Mouse (Mus musculus): ENCODE measurements at regions not wholly inside any gene's neighbourhood (a gene's known extent, or its start where the extent isn't known, plus 50 kb on each side); places are given as distances from the start of the nearest gene placed in this dataset.

- H3K9me3 ChIP-seq (ENCODE audit: control insufficient read depth, low read length) = no peaks in the 10 kb centered on the region
- 0 out of 2 replicates have a peak, but pooled peaks cover 5% of the 10 kb centered on the region for H3K4me1 ChIP-seq (ENCODE audit: control insufficient read depth, insufficient read depth, low read length)
- no peak overlapping the region for H3K4me3 ChIP-seq (ENCODE audit: low read depth, low read length)
- DNase-seq (ENCODE audit: low spot score) = peak; percentile 10
- no peak overlapping the region for H3K4me2 ChIP-seq (ENCODE audit: low read depth, low read length)
- WGBS = 60% methylated on average over 21 of the region's 21 CpGs
- no peak overlapping the region for H3K27ac ChIP-seq (replicated peaks; ENCODE audit: low read depth, low read length)
- H3K9ac ChIP-seq (ENCODE audit: low read depth, low read length) = no peak overlapping the region
- ATAC-seq (ENCODE audit: low read depth) = peak; percentile 18; the same call in 1 of the 2 replicates
- H3K27me3 ChIP-seq (replicated peaks; ENCODE audit: control insufficient read depth, insufficient read depth, low read length) = no peaks in the 10 kb centered on the region
- H3K36me3 ChIP-seq (ENCODE audit: control insufficient read depth, insufficient read depth, low read length) = no peaks in the 10 kb centered on the region
Measured at GRCm38 (mm10) chr5:112133688-112134573, 118.4 kb downstream of the Cryba4 start.

DNA sequence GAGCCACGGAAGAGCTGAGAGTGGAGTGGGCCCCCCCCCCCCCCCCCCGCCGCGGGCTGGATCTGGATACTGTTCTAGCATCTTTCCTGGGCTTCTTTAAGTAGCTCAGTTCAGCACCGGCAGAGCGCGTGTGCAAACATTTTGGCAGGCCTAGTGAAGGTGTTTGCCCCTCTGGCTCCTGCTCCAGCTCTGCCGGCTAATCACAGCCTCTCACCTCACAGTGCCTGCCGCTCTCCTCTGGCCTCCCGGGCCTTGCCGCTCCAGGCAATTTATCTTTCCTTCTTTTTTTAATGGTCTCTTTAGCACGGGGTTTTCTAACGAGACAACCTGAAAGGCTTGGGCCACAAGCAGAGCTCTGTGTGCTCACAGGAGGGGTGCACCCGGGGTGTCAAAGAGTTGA lies 115.7 kb downstream of the Cryba4 start:
- ATAC-seq (ENCODE audit: low read depth) (no peak), DNase-seq (ENCODE audit: low spot score) (no peak)
- WGBS = 23% methylated on average over 7 of the region's 14 CpGs
- H3K4me2 ChIP-seq (ENCODE audit: low read depth, low read length) = no peak overlapping the region
- H3K27ac ChIP-seq (replicated peaks; ENCODE audit: low read depth, low read length) = no peak overlapping the region
- H3K4me1 ChIP-seq (ENCODE audit: control insufficient read depth, insufficient read depth, low read length) = peaks cover 5% of the 10 kb centered on the region; the same call in 1 of the 2 replicates
- H3K36me3 ChIP-seq (ENCODE audit: control insufficient read depth, insufficient read depth, low read length) = no peaks in the 10 kb centered on the region
- no peaks in the 10 kb centered on the region for H3K27me3 ChIP-seq (replicated peaks; ENCODE audit: control insufficient read depth, insufficient read depth, low read length)
- H3K4me3 ChIP-seq (ENCODE audit: low read depth, low read length) = no peak overlapping the region
- no peaks in the 10 kb centered on the region for H3K9me3 ChIP-seq (ENCODE audit: control insufficient read depth, low read length)
- no peak overlapping the region for H3K9ac ChIP-seq (ENCODE audit: low read depth, low read length)

- Histone ChIP-seq H3K4me2 (ENCODE audit: low read depth, low read length) (no peak overlapping the region), H3K4me3 (ENCODE audit: low read depth, low read length) (no peak overlapping the region), H3K9ac (ENCODE audit: low read depth, low read length) (no peak overlapping the region), H3K4me1 (ENCODE audit: control insufficient read depth, insufficient read depth, low read length) (peaks cover 5% of the 10 kb centered on the region; the same call in 1 of the 2 replicates), H3K27me3 (replicated peaks; ENCODE audit: control insufficient read depth, insufficient read depth, low read length) (no peaks in the 10 kb centered on the region), H3K27ac (replicated peaks; ENCODE audit: low read depth, low read length) (no peak overlapping the region), H3K9me3 (ENCODE audit: control insufficient read depth, low read length) (no peaks in the 10 kb centered on the region), H3K36me3 (ENCODE audit: control insufficient read depth, insufficient read depth, low read length) (no peaks in the 10 kb centered on the region)
- no peak for ATAC-seq (ENCODE audit: low read depth)
- WGBS = 81% methylated on average over 3 of the region's 3 CpGs
- no peak for DNase-seq (ENCODE audit: low spot score)
Measured at GRCm38 (mm10) chr5:112138246-112138645, 114.1 kb downstream of the Cryba4 start.

GRCm38 (mm10) chr5:112142731-112143130 lies 109.6 kb downstream of the Cryba4 start:
- no peaks in the 10 kb centered on the region for H3K27me3 ChIP-seq (replicated peaks; ENCODE audit: control insufficient read depth, insufficient read depth, low read length)
- H3K4me1 ChIP-seq (ENCODE audit: control insufficient read depth, insufficient read depth, low read length) = no peaks in the 10 kb centered on the region; the same call in 1 of the 2 replicates
- DNase-seq (ENCODE audit: low spot score) (no peak), ATAC-seq (ENCODE audit: low read depth) (no peak)
- no peak overlapping the region for H3K9ac ChIP-seq (ENCODE audit: low read depth, low read length)
- 83% methylated on average over 3 of the region's 3 CpGs for WGBS
- H3K4me2 ChIP-seq (ENCODE audit: low read depth, low read length) = no peak overlapping the region
- H3K4me3 ChIP-seq (ENCODE audit: low read depth, low read length) = no peak overlapping the region
- no peak overlapping the region for H3K27ac ChIP-seq (replicated peaks; ENCODE audit: low read depth, low read length)
- H3K36me3 ChIP-seq (ENCODE audit: control insufficient read depth, insufficient read depth, low read length) = no peaks in the 10 kb centered on the region
- H3K9me3 ChIP-seq (ENCODE audit: control insufficient read depth, low read length) = no peaks in the 10 kb centered on the region

GRCm38 (mm10) chr5:112143993-112144621 lies 108.2 kb downstream of the Cryba4 start:
- Histone ChIP-seq H3K36me3 (ENCODE audit: control insufficient read depth, insufficient read depth, low read length) (no peaks in the 10 kb centered on the region), H3K4me3 (ENCODE audit: low read depth, low read length) (no peak overlapping the region), H3K9ac (ENCODE audit: low read depth, low read length) (no peak overlapping the region), H3K27me3 (replicated peaks; ENCODE audit: control insufficient read depth, insufficient read depth, low read length) (no peaks in the 10 kb centered on the region), H3K27ac (replicated peaks; ENCODE audit: low read depth, low read length) (no peak overlapping the region), H3K4me2 (ENCODE audit: low read depth, low read length) (no peak overlapping the region), H3K9me3 (ENCODE audit: control insufficient read depth, low read length) (no peaks in the 10 kb centered on the region), H3K4me1 (ENCODE audit: control insufficient read depth, insufficient read depth, low read length) (no peaks in the 10 kb centered on the region; the same call in 1 of the 2 replicates)
- ATAC-seq (ENCODE audit: low read depth) = no peak
- WGBS = 80% methylated on average over 16 of the region's 16 CpGs
- no peak for DNase-seq (ENCODE audit: low spot score)

- H3K9ac ChIP-seq (ENCODE audit: low read depth, low read length) = peak overlapping the region; percentile 54; the same call in 1 of the 2 replicates
Measured at GRCm38 (mm10) chr5:112153675-112154085, 98.6 kb downstream of the Cryba4 start.

GRCm38 (mm10) chr5:112154650-112155049 lies 97.7 kb downstream of the Cryba4 start:
- H3K9me3 ChIP-seq (ENCODE audit: control insufficient read depth, low read length) = no peaks in the 10 kb centered on the region
- WGBS = 57% methylated on average over 4 of the region's 4 CpGs
- no peaks in the 10 kb centered on the region for H3K36me3 ChIP-seq (ENCODE audit: control insufficient read depth, insufficient read depth, low read length)
- ATAC-seq (ENCODE audit: low read depth) (no peak), DNase-seq (ENCODE audit: low spot score) (no peak)
- no peak overlapping the region for H3K4me3 ChIP-seq (ENCODE audit: low read depth, low read length)
- no peak overlapping the region; the same call in 1 of the 2 replicates for H3K27ac ChIP-seq (replicated peaks; ENCODE audit: low read depth, low read length)
- H3K4me2 ChIP-seq (ENCODE audit: low read depth, low read length) = no peak overlapping the region
- H3K4me1 ChIP-seq (ENCODE audit: control insufficient read depth, insufficient read depth, low read length) = 0 out of 2 replicates have a peak, but pooled peaks cover 2% of the 10 kb centered on the region
- H3K9ac ChIP-seq (ENCODE audit: low read depth, low read length) = no peak overlapping the region
- 0 out of 2 replicates have a peak, but pooled peaks cover 4% of the 10 kb centered on the region for H3K27me3 ChIP-seq (replicated peaks; ENCODE audit: control insufficient read depth, insufficient read depth, low read length)

More at GRCm38 (mm10) chr5:112153675-112154085, 98.6 kb downstream of the Cryba4 start:
- H3K36me3 ChIP-seq (ENCODE audit: control insufficient read depth, insufficient read depth, low read length) = no peaks in the 10 kb centered on the region
- DNase-seq (ENCODE audit: low spot score) (peak; percentile 74), ATAC-seq (ENCODE audit: low read depth) (peak; percentile 89)
- H3K4me1 ChIP-seq (ENCODE audit: control insufficient read depth, insufficient read depth, low read length) = 0 out of 2 replicates have a peak, but pooled peaks cover 2% of the 10 kb centered on the region
- 0 out of 2 replicates have a peak overlapping the region, but pooled peaks have one; percentile 15 for H3K27ac ChIP-seq (replicated peaks; ENCODE audit: low read depth, low read length)
- peak overlapping the region; percentile 38 for H3K4me3 ChIP-seq (ENCODE audit: low read depth, low read length)
- WGBS = under 1% methylated on average over 26 of the region's 39 CpGs
- H3K9me3 ChIP-seq (ENCODE audit: control insufficient read depth, low read length) = no peaks in the 10 kb centered on the region
- peak overlapping the region; percentile 78 for H3K4me2 ChIP-seq (ENCODE audit: low read depth, low read length)
- H3K27me3 ChIP-seq (replicated peaks; ENCODE audit: control insufficient read depth, insufficient read depth, low read length) = 0 out of 2 replicates have a peak, but pooled peaks cover 4% of the 10 kb centered on the region

GRCm38 (mm10) chr5:112155051-112155450 lies 97.3 kb downstream of the Cryba4 start:
- Histone ChIP-seq H3K27me3 (replicated peaks; ENCODE audit: control insufficient read depth, insufficient read depth, low read length) (0 out of 2 replicates have a peak, but pooled peaks cover 4% of the 10 kb centered on the region), H3K9me3 (ENCODE audit: control insufficient read depth, low read length) (no peaks in the 10 kb centered on the region), H3K27ac (replicated peaks; ENCODE audit: low read depth, low read length) (no peak overlapping the region), H3K4me3 (ENCODE audit: low read depth, low read length) (no peak overlapping the region), H3K9ac (ENCODE audit: low read depth, low read length) (no peak overlapping the region), H3K4me1 (ENCODE audit: control insufficient read depth, insufficient read depth, low read length) (0 out of 2 replicates have a peak, but pooled peaks cover 2% of the 10 kb centered on the region), H3K4me2 (ENCODE audit: low read depth, low read length) (no peak overlapping the region), H3K36me3 (ENCODE audit: control insufficient read depth, insufficient read depth, low read length) (no peaks in the 10 kb centered on the region)
- 66% methylated on average over 6 of the region's 6 CpGs for WGBS
- ATAC-seq (ENCODE audit: low read depth) (no peak), DNase-seq (ENCODE audit: low spot score) (no peak)
